Mouse (Mus musculus) lung, postnatal 36 days (tissue): ENCODE results near the gene Kdm2b.

ENCODE experiments used
- DNase-seq: peaks from one replicate; pipeline ENCODE4 v3.0.0; 2022; ENCODE audit warnings: mixed read lengths

Gene Kdm2b

DNA sequence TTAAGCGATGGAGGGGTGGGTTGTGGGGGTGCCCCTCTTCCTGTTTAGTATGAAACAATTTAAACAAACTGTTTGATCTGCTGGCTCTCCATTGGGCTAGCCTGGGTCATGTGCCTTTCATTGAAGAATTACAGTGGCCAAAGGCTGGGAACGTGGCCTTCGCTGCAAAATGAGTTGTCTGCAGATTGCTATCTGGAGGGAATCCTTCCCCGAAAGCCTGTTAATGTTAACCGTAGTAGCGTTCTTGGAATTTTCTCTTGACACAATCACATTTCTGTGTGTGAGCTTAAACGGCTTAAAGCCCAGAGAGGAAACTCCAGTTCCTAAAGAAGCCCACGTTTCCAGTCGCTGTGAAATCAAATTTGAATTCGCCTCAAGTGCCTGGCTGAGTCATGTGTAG is 156.6 kb downstream of the Kdm2b start:
- no peak for DNase-seq

- DNase-seq: no peak
Observed at GRCm38 (mm10) chr5:122832536-122832935, 157.1 kb downstream of the Kdm2b start.

GRCm38 (mm10) chr5:122825099-122825498 is 164.5 kb downstream of the Kdm2b start:
- no peak for DNase-seq

- DNase-seq: no peak
Observed at GRCm38 (mm10) chr5:122824450-122824849, 165.2 kb downstream of the Kdm2b start.

DNA sequence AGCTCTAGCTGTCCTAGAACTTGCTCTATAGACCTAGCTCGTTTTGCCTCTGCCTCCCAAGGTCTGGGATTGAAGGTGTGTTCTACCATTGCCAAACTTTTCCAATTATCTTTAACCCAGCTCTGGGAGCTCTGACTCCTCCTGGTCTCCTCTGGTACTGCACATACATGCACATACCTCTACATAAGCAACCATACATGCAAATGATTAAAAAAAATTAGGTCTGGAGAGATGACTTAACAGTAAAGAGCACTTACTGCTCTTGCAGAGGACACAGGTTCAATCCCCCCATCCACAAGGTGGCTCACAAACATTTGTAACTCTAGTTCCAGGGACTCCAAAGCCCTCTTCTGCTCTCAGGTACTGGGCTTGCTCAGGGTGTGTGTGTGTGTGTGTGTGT is 165.6 kb downstream of the Kdm2b start:
- DNase-seq: no peak

- no peak for DNase-seq
Observed at GRCm38 (mm10) chr5:122822441-122822840, 167.2 kb downstream of the Kdm2b start.

DNA sequence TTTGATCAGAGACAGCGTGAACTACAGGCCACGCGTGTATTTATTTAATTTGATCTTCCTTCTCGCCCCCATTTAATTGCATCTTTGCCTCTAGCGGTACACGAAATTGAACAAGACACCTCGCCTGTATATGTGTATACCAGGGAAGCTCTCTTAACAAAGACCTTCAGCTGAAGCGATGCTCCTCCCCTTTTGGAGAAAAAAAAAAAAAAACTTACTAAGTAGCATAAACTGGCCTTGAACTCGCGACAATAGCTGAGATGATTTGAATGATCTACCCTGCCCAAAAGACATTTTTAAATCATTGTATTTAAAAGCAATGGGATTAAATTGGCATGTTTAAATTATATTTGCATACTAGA is 168.1 kb downstream of the Kdm2b start:
- DNase-seq: no peak

DNA sequence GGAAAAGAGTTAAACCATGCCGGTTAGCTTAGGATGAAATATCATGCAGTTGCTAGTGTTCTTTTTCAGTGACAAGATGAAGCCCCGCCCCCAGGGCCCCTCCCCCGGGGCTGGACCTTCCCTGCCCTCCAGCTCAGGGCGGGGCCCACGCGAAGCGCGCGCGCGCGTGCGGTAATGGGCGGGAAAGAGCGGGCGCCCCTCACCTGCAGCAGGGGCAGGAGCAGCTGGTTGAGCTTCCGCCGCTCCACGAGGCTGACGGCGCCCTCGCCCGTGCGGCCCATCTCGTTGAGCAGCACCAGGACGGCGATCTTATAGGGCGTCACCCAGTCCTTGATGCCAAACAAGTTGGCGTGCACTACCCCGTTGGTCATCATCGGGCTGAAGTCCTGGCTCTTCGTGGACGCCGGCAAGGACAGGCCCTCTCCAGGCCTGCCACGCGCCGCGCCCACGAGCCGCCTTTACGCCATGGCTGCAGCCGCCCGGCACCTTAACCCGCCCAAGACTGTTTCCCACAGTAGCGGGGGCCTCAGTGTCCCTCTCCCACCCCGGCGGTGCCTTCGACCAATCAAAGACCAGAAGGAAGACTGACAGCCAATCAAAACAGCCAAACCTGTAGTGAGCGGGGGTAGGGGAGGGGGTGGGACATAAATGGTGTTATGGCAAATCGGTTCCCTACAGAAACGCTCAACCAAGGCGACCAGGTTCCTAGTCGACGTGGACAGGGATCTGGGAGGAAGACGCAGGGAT is 168.7 kb downstream of the Kdm2b start, which contains the start of gene Anapc5:
Gene Anapc5, minus strand, starts transcription at position 563 of the 747 bp plus-strand sequence.
- peak; percentile 96 for DNase-seq
